11 mouse cellular contexts compared by ENCODE assay signal in genomic region chr1:89138316-89138715, GRCm38 (mm10).
DNase-seq lines count a peak whose midpoint lies in the region; ATAC-seq lines count a peak whose summit lies in the region.
"Had no signal": no experiment of that assay in that cellular context is flagged by ENCODE, and none has a peak within 500 bp of the region (broad histone marks: within the 10 kb centered on the region; RNA-seq: fewer than 3 reads in every experiment).

No protein-coding gene starts in this region.

- peak; percentile 20 for DNase-seq in forebrain, embryonic 14.5 days (ENCODE audit: low spot score)
- peak; percentile 47 for DNase-seq in ovary, postnatal 36 days (ENCODE audit: low spot score)
- no peak for DNase-seq in ovary, postnatal 14 days (ENCODE audit: low spot score)
- peak; percentile 86 for DNase-seq in testis, postnatal 14 days (ENCODE audit: low spot score)
- DNase-seq in kidney, postnatal 10 days, result no peak
- no peak for DNase-seq in cerebellum, adult 9-11 months
- DNase-seq: cerebellum, postnatal 36 days; spleen, adult 18-20 months had no signal

- H3K36me3 ChIP-seq in forebrain, embryonic 14.5 days (ENCODE audit: control insufficient read depth, insufficient read depth, low read length), result peaks cover 8% of the 10 kb centered on the region; the same call in 1 of the 2 replicates
- H3K36me3 ChIP-seq in forebrain, embryonic 12.5 days (replicated peaks), result peaks cover 26% of the 10 kb centered on the region
- H3K36me3 ChIP-seq in lung, embryonic 15.5 days, result peaks cover 14% of the 10 kb centered on the region

- peaks cover 12% of the 10 kb centered on the region for H3K4me1 ChIP-seq in forebrain, embryonic 14.5 days (ENCODE audit: control insufficient read depth, insufficient read depth, low read length)
- H3K4me1 ChIP-seq in forebrain, embryonic 12.5 days, result peaks cover 19% of the 10 kb centered on the region
- H3K4me1 ChIP-seq in lung, embryonic 15.5 days, result peaks cover 40% of the 10 kb centered on the region

- H3K4me2 ChIP-seq in forebrain, embryonic 14.5 days (ENCODE audit: low read length), result no peak overlapping the region
- H3K4me2 ChIP-seq in forebrain, embryonic 12.5 days, result no peak overlapping the region
- H3K4me2 ChIP-seq in lung, embryonic 15.5 days, result no peak overlapping the region

- no peaks in the 10 kb centered on the region for H3K9me3 ChIP-seq in forebrain, embryonic 14.5 days (replicated peaks; ENCODE audit: control insufficient read depth, low read length)
- H3K9me3 ChIP-seq in forebrain, embryonic 12.5 days, result no peaks in the 10 kb centered on the region
- H3K9me3 ChIP-seq in lung, embryonic 15.5 days, result no peaks in the 10 kb centered on the region
- H3K9me3 ChIP-seq: limb, embryonic 10.5 days had no signal

- WGBS in forebrain, embryonic 14.5 days, result 75% methylated on average over 5 of the region's 5 CpGs
- WGBS in forebrain, embryonic 12.5 days, result 91% methylated on average over 5 of the region's 5 CpGs
- WGBS in lung, embryonic 15.5 days, result 29% methylated on average over 5 of the region's 5 CpGs

- ATAC-seq in forebrain, embryonic 14.5 days, result no peak
- no peak for ATAC-seq in forebrain, embryonic 12.5 days (ENCODE audit: low FRiP score)
- ATAC-seq in lung, embryonic 15.5 days (ENCODE audit: borderline replicate concordance, extremely low read depth, low FRiP score, low TSS enrichment), result no peak

- no peak overlapping the region for H3K4me3 ChIP-seq in forebrain, embryonic 14.5 days (ENCODE audit: low read depth, low read length)
- H3K4me3 ChIP-seq in forebrain, embryonic 12.5 days (replicated peaks), result no peak overlapping the region
- H3K4me3 ChIP-seq in lung, embryonic 15.5 days, result no peak overlapping the region
- H3K4me3 ChIP-seq: limb, embryonic 10.5 days had no signal

- no peak overlapping the region for H3K9ac ChIP-seq in forebrain, embryonic 14.5 days (ENCODE audit: low read length)
- no peak overlapping the region for H3K9ac ChIP-seq in forebrain, embryonic 12.5 days
- H3K9ac ChIP-seq in lung, embryonic 15.5 days, result no peak overlapping the region

- H3K27me3 ChIP-seq in forebrain, embryonic 14.5 days (replicated peaks; ENCODE audit: control insufficient read depth, insufficient read depth, low read length), result no peaks in the 10 kb centered on the region
- H3K27me3 ChIP-seq in forebrain, embryonic 12.5 days, result no peaks in the 10 kb centered on the region
- H3K27me3 ChIP-seq in lung, embryonic 15.5 days, result no peaks in the 10 kb centered on the region

- H3K27ac ChIP-seq in forebrain, embryonic 14.5 days (ENCODE audit: low read depth, low read length), result no peak overlapping the region
- no peak overlapping the region for H3K27ac ChIP-seq in forebrain, embryonic 12.5 days
- H3K27ac ChIP-seq in lung, embryonic 15.5 days, result 0 out of 2 replicates have a peak overlapping the region, but pooled peaks have one; percentile 0

Comparison
In these comparisons a context has a peak if more than half of its experiments do, and no peak if none do; other contexts are left out.
1. DNase-seq: peak in forebrain, embryonic 14.5 days (single experiment), ovary, postnatal 36 days (single experiment) and testis, postnatal 14 days (single experiment); none in ovary, postnatal 14 days (single experiment), kidney, postnatal 10 days (single experiment) and cerebellum, adult 9-11 months (single experiment).